Mouse (Mus musculus) hindbrain, postnatal 0 days (tissue): ENCODE measurements around the gene Ccdc18. TPM values are rescaled to one million over a fixed set of nuclear protein-coding genes. Genes with fewer than 3 reads are reported as not detected.

Source experiments
- ATAC-seq: fragments of 200-750 bp; cut with Nextera tagmentation; 2 replicates; pipeline ENCODE4 v1.8.0; 2017; ENCODE audit warnings: mild to moderate bottlenecking, moderate TSS enrichment, moderate library complexity
- DNase-seq: peaks from one replicate; pipeline ENCODE4 v3.0.0-alpha.2; 2015; ENCODE audit warnings: low spot score
- H3K27ac ChIP-seq: fragments of 300-500 bp; sonication (generic); 2 replicates; pipeline ENCODE4 v1.5.1; 2014; ENCODE audit warnings: mild to moderate bottlenecking
- H3K27me3 ChIP-seq: fragments of 300-500 bp; sonication (generic); 2 replicates; pipeline ENCODE4 v1.6.1; 2014; ENCODE audit warnings: low read length, mixed read lengths; ENCODE audit not compliant: insufficient read depth
- H3K36me3 ChIP-seq: fragments of 300-500 bp; sonication (generic); 2 replicates; pipeline ENCODE4 v1.6.1; 2014; ENCODE audit warnings: low read length, mixed read lengths; ENCODE audit not compliant: insufficient read depth
- H3K4me1 ChIP-seq: fragments of 300-500 bp; sonication (generic); 2 replicates; pipeline ENCODE4 v1.6.1; 2014; ENCODE audit warnings: antibody characterized with exemption, low read length, mixed read lengths; ENCODE audit not compliant: insufficient read depth
- H3K4me2 ChIP-seq: fragments of 300-500 bp; sonication (generic); 2 replicates; pipeline ENCODE4 v1.6.1; 2014; ENCODE audit warnings: low read depth, mild to moderate bottlenecking, low read length, moderate library complexity, mixed read lengths
- H3K4me3 ChIP-seq: fragments of 300-500 bp; sonication (generic); 2 replicates; pipeline ENCODE4 v1.5.1; 2014; ENCODE audit warnings: low read length
- H3K9ac ChIP-seq: fragments of 300-500 bp; sonication (generic); replicated peaks from 2 replicates; pipeline ENCODE4 v1.6.1; 2014; ENCODE audit warnings: mild to moderate bottlenecking, low read length, moderate library complexity, mixed read lengths
- H3K9me3 ChIP-seq: fragments of 300-500 bp; sonication (generic); 2 replicates; pipeline ENCODE4 v1.6.1; 2016; ENCODE audit warnings: low read length, mixed read lengths
- CTCF ChIP-seq: IDR thresholded peaks from 2 replicates; pipeline ENCODE4 v1.5.1; 2016; ENCODE audit warnings: antibody characterized with exemption, control low read depth, low read depth
- WGBS: fragments of 180-500 bp; shearing (Covaris S2); extraction: QIAGEN DNeasy Blood & Tissue Kit; methylation state at CpG from one replicate; pipeline ENCODE4 v1.1.7; 2014; 5-methylcytosine and 5-hydroxymethylcytosine counted together
- polyA plus RNA-seq: library from polyadenylated mRNA; unstranded; fragments of >200 nt; fragmentation: Nextera tagmentation; extraction: Ambion mirVana; gene quantifications from 2 replicates; pipeline ENCODE4 v1.2.1, GENCODE M21; 2015
- total RNA-seq: library from RNA; depleted of rRNA; stranded (reverse); fragments of >200 nt; gene quantifications from 2 replicates; pipeline ENCODE4 v1.2.3, GENCODE M21; 2014

Gene Ccdc18
- total and polyA plus RNA-seq, 2 experiments from 2014 or later = 0.63 to 2.2 TPM

GRCm38 (mm10) chr5:108188967-108189366, 56.3 kb downstream of the Ccdc18 start:
- ATAC-seq = no peak
- TF ChIP-seq CTCF = 0 out of 2 replicates have a peak, but pooled peaks have one; percentile 13

GRCm38 (mm10) chr5:108206008-108206407, 73.3 kb downstream of the Ccdc18 start:
- no peak overlapping the region for H3K4me3 ChIP-seq
- DNase-seq = no peak

More at GRCm38 (mm10) chr5:108188967-108189366, 56.3 kb downstream of the Ccdc18 start:
- H3K4me1 ChIP-seq = no peaks in the 10 kb centered on the region
- no peak overlapping the region for H3K9ac ChIP-seq
- no peak for DNase-seq
- no peak overlapping the region for H3K27ac ChIP-seq
- H3K9me3 ChIP-seq = no peaks in the 10 kb centered on the region
- no peak overlapping the region for H3K4me2 ChIP-seq
- H3K4me3 ChIP-seq = no peak overlapping the region
- no peaks in the 10 kb centered on the region for H3K36me3 ChIP-seq
- H3K27me3 ChIP-seq = no peaks in the 10 kb centered on the region

GRCm38 (mm10) chr5:108211512-108211911, 78.8 kb downstream of the Ccdc18 start:
- Histone ChIP-seq H3K27me3 (no peaks in the 10 kb centered on the region), H3K36me3 (no peaks in the 10 kb centered on the region), H3K27ac (no peak overlapping the region), H3K4me1 (no peaks in the 10 kb centered on the region), H3K9ac (no peak overlapping the region), H3K4me2 (no peak overlapping the region), H3K4me3 (no peak overlapping the region), H3K9me3 (no peaks in the 10 kb centered on the region)
- DNase-seq = no peak
- ATAC-seq = no peak
- WGBS = 93% methylated on average over 4 of the region's 4 CpGs
- no peak for TF ChIP-seq CTCF

More at GRCm38 (mm10) chr5:108206008-108206407, 73.3 kb downstream of the Ccdc18 start:
- no peak overlapping the region for H3K27ac ChIP-seq
- no peak for ATAC-seq
- H3K36me3 ChIP-seq = no peaks in the 10 kb centered on the region
- peak; percentile 12; the same call in 1 of the 2 replicates for TF ChIP-seq CTCF
- H3K9me3 ChIP-seq = no peaks in the 10 kb centered on the region
- H3K4me2 ChIP-seq = no peak overlapping the region
- no peaks in the 10 kb centered on the region for H3K27me3 ChIP-seq
- H3K4me1 ChIP-seq = no peaks in the 10 kb centered on the region
- no peak overlapping the region for H3K9ac ChIP-seq

- TF ChIP-seq CTCF = no peak
- H3K4me1 ChIP-seq = no peaks in the 10 kb centered on the region
- DNase-seq (no peak), ATAC-seq (no peak)
- H3K4me3 ChIP-seq = no peak overlapping the region
- H3K4me2 ChIP-seq = no peak overlapping the region
- 91% methylated on average over 2 of the region's 2 CpGs for WGBS
- no peak overlapping the region for H3K27ac ChIP-seq
- no peaks in the 10 kb centered on the region for H3K27me3 ChIP-seq
- no peak overlapping the region for H3K9ac ChIP-seq
- H3K9me3 ChIP-seq = no peaks in the 10 kb centered on the region
- no peaks in the 10 kb centered on the region for H3K36me3 ChIP-seq
Measured at GRCm38 (mm10) chr5:108214928-108215327, 82.3 kb downstream of the Ccdc18 start.

- Histone ChIP-seq H3K4me1 (no peaks in the 10 kb centered on the region), H3K9me3 (no peaks in the 10 kb centered on the region), H3K9ac (no peak overlapping the region), H3K4me3 (no peak overlapping the region), H3K27ac (no peak overlapping the region), H3K36me3 (no peaks in the 10 kb centered on the region), H3K27me3 (no peaks in the 10 kb centered on the region), H3K4me2 (no peak overlapping the region)
- ATAC-seq (no peak), DNase-seq (no peak)
- no peak for TF ChIP-seq CTCF
Measured at GRCm38 (mm10) chr5:108224077-108224476, 91.4 kb downstream of the Ccdc18 start.

- H3K9me3 ChIP-seq = no peaks in the 10 kb centered on the region
- no peaks in the 10 kb centered on the region for H3K36me3 ChIP-seq
- ATAC-seq (no peak), DNase-seq (no peak)
- no peak overlapping the region for H3K4me2 ChIP-seq
- H3K4me1 ChIP-seq = no peaks in the 10 kb centered on the region
- H3K9ac ChIP-seq = no peak overlapping the region
- TF ChIP-seq CTCF = no peak
- H3K27me3 ChIP-seq = no peaks in the 10 kb centered on the region
- H3K4me3 ChIP-seq = no peak overlapping the region
- no peak overlapping the region for H3K27ac ChIP-seq
Measured at GRCm38 (mm10) chr5:108226159-108226558, 93.5 kb downstream of the Ccdc18 start.

- Histone ChIP-seq H3K36me3 (no peaks in the 10 kb centered on the region), H3K9me3 (no peaks in the 10 kb centered on the region), H3K27ac (no peak overlapping the region), H3K4me3 (no peak overlapping the region), H3K9ac (no peak overlapping the region), H3K4me1 (no peaks in the 10 kb centered on the region), H3K27me3 (no peaks in the 10 kb centered on the region), H3K4me2 (no peak overlapping the region)
- ATAC-seq = no peak
- WGBS = 68% methylated on average over 3 of the region's 3 CpGs
- TF ChIP-seq CTCF = no peak
- DNase-seq = no peak
Measured at GRCm38 (mm10) chr5:108246314-108246765, 113.7 kb downstream of the Ccdc18 start.
